Mouse (Mus musculus): ENCODE results near the gene Ttf1.
A peak's percentile ranks its signal among the peaks of the same experiment; 100 is the strongest.
"Not testable (repeated sequence)": the region's sequence is repeated elsewhere in the genome, so short reads cannot be mapped to it uniquely, and the experiment has no call there.

Gene Ttf1

GRCm38 (mm10) chr2:29054991-29055390, 5.1 kb upstream of the Ttf1 start, which contains the start of gene Cfap77:
Gene Cfap77 (minus strand): TSS chr2:29055066.
- peak; percentile 82 for DNase-seq (ENCODE audit: low spot score)

- no peak for DNase-seq (ENCODE audit: low spot score)
Measured at GRCm38 (mm10) chr2:29065796-29066195, 5.7 kb downstream of the Ttf1 start.

GRCm38 (mm10) chr2:29066410-29066809, 6.3 kb downstream of the Ttf1 start:
- peak; percentile 50 for DNase-seq (ENCODE audit: low spot score)

- DNase-seq (ENCODE audit: low spot score), result no peak
Measured at GRCm38 (mm10) chr2:29074676-29075075, 14.6 kb downstream of the Ttf1 start.

- no peak for DNase-seq (ENCODE audit: low spot score)
Measured at GRCm38 (mm10) chr2:29075331-29076070, 15.4 kb downstream of the Ttf1 start.

GRCm38 (mm10) chr2:29076226-29076625, 16.2 kb downstream of the Ttf1 start:
- no peak for DNase-seq (ENCODE audit: low spot score)

- DNase-seq (ENCODE audit: low spot score), result peak; percentile 27
Measured at GRCm38 (mm10) chr2:29081965-29082364, 21.9 kb downstream of the Ttf1 start.

- no peak for DNase-seq (ENCODE audit: low spot score)
Measured at GRCm38 (mm10) chr2:29086026-29086425, 26.0 kb downstream of the Ttf1 start.

GRCm38 (mm10) chr2:29089276-29089675, 29.2 kb downstream of the Ttf1 start:
- DNase-seq (ENCODE audit: low spot score), result not testable (repeated sequence)

GRCm38 (mm10) chr2:29095674-29096073, 35.6 kb downstream of the Ttf1 start:
- DNase-seq (ENCODE audit: low spot score), result no peak

- no peak for DNase-seq (ENCODE audit: low spot score)
Measured at GRCm38 (mm10) chr2:29096751-29097150, 36.7 kb downstream of the Ttf1 start.

GRCm38 (mm10) chr2:29097465-29097864, 37.4 kb downstream of the Ttf1 start:
- no peak for DNase-seq (ENCODE audit: low spot score)

- not testable (repeated sequence) for DNase-seq (ENCODE audit: low spot score)
Measured at GRCm38 (mm10) chr2:29097955-29098354, 37.9 kb downstream of the Ttf1 start.

- no peak for DNase-seq (ENCODE audit: low spot score)
Measured at GRCm38 (mm10) chr2:29098786-29099185, 38.7 kb downstream of the Ttf1 start.

GRCm38 (mm10) chr2:29099646-29100045, 39.6 kb downstream of the Ttf1 start:
- DNase-seq (ENCODE audit: low spot score), result no peak

- DNase-seq (ENCODE audit: low spot score), result peak; percentile 49
Measured at GRCm38 (mm10) chr2:29100822-29101534, 40.9 kb downstream of the Ttf1 start.

- not testable (repeated sequence) for DNase-seq (ENCODE audit: low spot score)
Measured at GRCm38 (mm10) chr2:29102416-29103377, 42.6 kb downstream of the Ttf1 start.

GRCm38 (mm10) chr2:29120969-29121368, 60.9 kb downstream of the Ttf1 start:
- no peak for DNase-seq (ENCODE audit: low spot score)

GRCm38 (mm10) chr2:29122446-29122845, 62.4 kb downstream of the Ttf1 start:
- DNase-seq (ENCODE audit: low spot score), result no peak

GRCm38 (mm10) chr2:29123907-29124569, 64.0 kb downstream of the Ttf1 start, which contains the start of gene Setx:
Gene Setx (plus strand): TSS chr2:29124181.
- DNase-seq (ENCODE audit: low spot score), result no peak

- DNase-seq (ENCODE audit: low spot score), result no peak
Measured at GRCm38 (mm10) chr2:29124571-29124935, 64.5 kb downstream of the Ttf1 start.
